In the genomic region with DNA sequence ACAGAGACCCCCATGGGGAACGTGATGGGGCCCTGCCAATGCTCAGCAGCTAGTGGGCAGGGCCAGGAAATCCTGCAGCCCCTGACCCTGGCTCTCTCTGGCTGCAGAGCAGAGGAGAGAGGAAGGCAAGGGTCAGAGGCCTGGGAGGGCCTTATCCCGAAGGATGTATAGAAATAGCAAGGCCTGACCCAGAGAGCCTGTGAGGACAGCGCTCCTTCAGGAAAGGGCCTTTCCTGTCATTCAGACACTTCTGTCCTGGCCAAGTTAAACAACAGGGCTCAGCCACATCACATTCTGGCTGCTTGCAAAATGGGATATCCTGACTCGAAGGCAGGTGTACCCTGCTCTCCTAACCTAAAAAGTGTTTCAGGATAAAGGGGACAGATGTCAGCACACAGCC, we compare ENCODE assay signal across 8 mouse cellular contexts.
DNase-seq lines count a peak whose midpoint lies in the region; TF ChIP-seq lines count a peak whose summit lies in the region.
"Had no signal": no experiment of that assay in that cellular context is flagged by ENCODE, and none has a peak within 500 bp of the region (broad histone marks: within the 10 kb centered on the region; RNA-seq: fewer than 3 reads in every experiment).

No protein-coding gene starts in this region.

- no peaks in the 10 kb centered on the region for H3K27me3 ChIP-seq in liver, adult 2 months (ENCODE audit: control insufficient read depth, insufficient read depth, low read length)

- H3K27ac ChIP-seq in liver, adult 2 months (replicated peaks; ENCODE audit: insufficient read depth, low read depth, low read length): peak overlapping the region; percentile 45; the same call in 1 of the 2 replicates

- WGBS in liver, adult 2 months: 68% methylated on average over 4 of the region's 4 CpGs

- no peaks in the 10 kb centered on the region for H3K79me2 ChIP-seq in liver, adult 2 months (ENCODE audit: control insufficient read depth, insufficient read depth, low read length)

- DNase-seq in adrenal gland, adult 8-10 months: peak; percentile 41
- DNase-seq in adrenal gland, postnatal 14 days: peak; percentile 47
- peak; percentile 35 to 49 for DNase-seq in heart, postnatal 36 days
- peak; percentile 13 for DNase-seq in liver, adult 2 months (ENCODE audit: extremely low read depth, low read depth, low spot score)
- no peak for DNase-seq in cerebellum, adult 9-11 months
- no peak for DNase-seq in thymus, postnatal 36 days
- DNase-seq in right cerebral cortex, postnatal 4 days: no peak
- DNase-seq: cerebellum, adult 8-10 months had no signal

- intact Hi-C loops in heart, postnatal 36 days (cut with DNase I): loop anchor here (1.0 to 10.0 kb wide), 3 partner anchors 39 to 133 kb away; no protein-coding TSS in a partner anchor

- no peaks in the 10 kb centered on the region for H3K4me1 ChIP-seq in liver, adult 2 months (ENCODE audit: control insufficient read depth, insufficient read depth, low read length)

- no peaks in the 10 kb centered on the region for H3K36me3 ChIP-seq in liver, adult 2 months (ENCODE audit: control insufficient read depth, insufficient read depth, low read length)

- no peak overlapping the region for H3K9ac ChIP-seq in liver, adult 2 months (ENCODE audit: low read depth, low read length)

- no peak for TF ChIP-seq POLR2A in liver, adult 2 months (IDR thresholded peaks at IDR 0.05; ENCODE audit: extremely low read depth, insufficient read depth, low read length)

- H3K4me3 ChIP-seq in liver, adult 2 months (ENCODE audit: insufficient read depth, low read depth, low read length): no peak overlapping the region

- TF ChIP-seq CTCF in liver, adult 2 months (IDR thresholded peaks at IDR 0.05; ENCODE audit: low read depth, low read length): no peak

Comparison
In these comparisons a context has a peak if more than half of its experiments do, and no peak if none do; other contexts are left out.
1. DNase-seq: peak in adrenal gland, adult 8-10 months (single experiment), adrenal gland, postnatal 14 days (single experiment), heart, postnatal 36 days (2 of 2) and liver, adult 2 months (single experiment); none in cerebellum, adult 9-11 months (single experiment), thymus, postnatal 36 days (0 of 2) and right cerebral cortex, postnatal 4 days (single experiment).